Mouse (Mus musculus) hindlimb bud, embryonic 11.5 days (tissue): Measurements from ENCODE around the gene Ano7.
A peak's percentile ranks its signal among the peaks of the same experiment; 100 is the strongest.

Source experiments
- DNase-seq: peaks from one replicate; pipeline ENCODE4 v3.0.0-alpha.2; 2012; ENCODE audit warnings: low read depth, low spot score; ENCODE audit errors: extremely low spot score

Gene Ano7

DNA sequence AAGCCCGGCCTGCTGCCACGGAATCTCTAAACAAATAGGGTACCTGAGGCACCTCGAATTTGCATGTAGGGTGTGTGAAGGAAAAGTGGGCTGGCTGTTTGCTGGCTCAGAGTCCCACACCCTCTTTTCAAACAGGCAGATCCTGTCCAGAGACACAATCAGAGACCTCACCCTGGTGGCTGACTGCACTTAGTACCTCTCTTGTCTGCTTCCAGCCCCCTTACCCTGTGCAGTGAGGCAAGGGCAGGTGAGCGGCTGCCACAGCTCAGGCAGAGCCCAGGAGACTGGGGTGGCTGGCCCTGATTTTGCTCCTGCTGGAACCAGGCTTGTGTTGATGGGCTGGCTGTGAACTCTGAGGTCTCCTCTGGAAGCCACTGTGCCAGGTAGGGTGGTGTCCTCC lies at the start of gene Ano7:
Gene Ano7 (plus strand): TSS at position 266 of the 400 bp plus-strand sequence.
- DNase-seq = no peak

DNA sequence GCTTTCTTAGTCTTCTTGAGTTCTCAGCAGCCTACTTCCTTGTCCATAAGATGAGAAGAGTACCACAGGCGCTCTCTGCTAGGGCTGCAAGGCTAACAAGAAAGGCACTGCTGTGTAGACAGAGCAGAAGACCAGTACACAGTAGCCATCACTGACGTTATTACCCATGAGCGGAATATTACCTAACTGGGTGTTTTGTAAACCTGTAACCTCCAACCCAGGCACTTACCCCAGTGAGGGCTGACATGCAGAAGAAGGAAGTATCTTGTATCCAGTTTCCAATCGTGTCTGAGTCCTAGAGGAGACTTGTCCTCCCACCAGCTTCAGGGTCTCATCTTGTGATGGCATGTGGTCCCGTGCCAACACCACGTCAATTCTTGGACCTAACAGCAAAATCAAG lies 49.8 kb upstream of the Ano7 start:
- DNase-seq = no peak

DNA sequence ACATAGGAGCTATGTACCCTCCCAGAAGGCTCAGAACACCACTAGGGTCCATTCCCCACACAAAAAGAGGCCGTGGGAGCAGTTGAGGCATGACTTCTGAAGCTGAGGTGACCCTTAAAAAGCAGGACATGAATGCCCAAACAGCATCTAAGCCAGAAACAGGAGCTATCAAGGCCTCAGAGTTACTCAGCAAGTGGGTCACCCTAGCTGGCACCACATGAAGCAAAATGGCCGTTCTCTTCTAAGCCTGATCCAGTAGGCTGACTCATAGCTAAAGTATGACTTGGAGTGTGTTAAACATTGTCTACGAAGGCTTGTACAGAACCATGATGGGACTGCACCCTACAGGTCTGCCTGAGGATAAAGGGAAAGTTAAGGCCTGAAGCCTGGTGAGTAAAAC lies 47.3 kb upstream of the Ano7 start:
- DNase-seq = no peak

DNA sequence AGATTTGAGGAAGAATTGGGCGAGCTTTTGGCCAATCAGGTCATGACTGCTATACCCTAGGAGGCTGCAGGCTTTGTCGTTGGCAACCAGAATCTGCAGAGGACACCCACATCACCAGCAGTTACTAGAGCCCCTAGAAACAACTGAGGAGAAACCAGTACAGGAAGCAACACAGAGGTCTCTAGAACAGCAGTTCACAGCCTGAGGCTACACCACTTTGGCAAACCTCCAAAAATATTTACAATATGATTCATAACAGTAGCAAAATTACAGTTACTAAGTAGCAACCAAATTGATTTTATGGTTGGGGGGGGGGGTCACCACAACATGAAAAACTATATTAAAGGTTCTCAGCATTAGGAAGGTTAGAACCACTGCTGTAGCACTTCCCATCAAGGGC lies 39.1 kb upstream of the Ano7 start:
- no peak for DNase-seq

DNA sequence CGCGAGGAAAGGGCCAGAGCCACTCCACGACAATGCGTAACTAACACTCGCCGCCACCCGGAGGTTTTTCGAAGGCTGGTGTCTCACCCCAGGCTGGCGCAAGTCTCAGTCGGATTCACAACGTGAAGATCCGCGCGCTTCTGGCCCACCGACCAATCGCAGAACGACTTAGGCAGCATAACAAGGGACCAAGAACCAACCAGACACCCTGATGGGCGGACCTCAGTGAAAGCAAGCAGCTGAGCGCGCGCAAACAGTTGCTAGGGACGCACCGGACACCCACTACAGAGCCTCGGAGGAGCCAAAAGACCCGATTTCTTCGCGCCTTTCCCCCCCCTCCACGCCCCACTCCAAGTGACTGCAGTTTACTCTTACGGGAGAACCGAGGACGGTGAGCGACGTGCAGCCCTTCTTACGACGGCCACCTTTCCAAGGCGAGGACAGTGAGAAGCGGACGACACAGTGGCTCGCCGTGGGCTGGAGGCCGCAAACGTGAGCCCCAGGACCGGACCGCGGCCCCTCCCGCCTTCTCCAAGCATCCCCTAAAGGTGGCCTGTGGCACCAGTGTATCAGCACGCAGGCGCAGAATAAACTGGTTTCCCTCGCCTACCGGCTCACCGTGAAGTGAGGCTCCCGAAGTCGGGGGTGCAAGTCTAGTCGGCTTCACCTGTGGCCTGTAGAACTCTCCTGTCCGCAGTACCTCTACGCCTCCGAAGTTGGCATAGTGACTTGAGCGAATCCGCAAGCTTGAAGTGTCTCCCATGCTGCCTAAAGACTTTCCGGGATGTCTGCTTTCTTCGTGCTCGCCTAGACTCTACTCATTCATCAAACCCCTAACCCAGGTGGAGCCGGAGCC lies 30.9 kb upstream of the Ano7 start, which contains the start of the genes Ppp1r7 and Pask:
Gene Ppp1r7 (plus strand): TSS at position 207 of the 856 bp plus-strand sequence.
Gene Pask (minus strand): TSS at position 835 of the 856 bp plus-strand sequence.
- DNase-seq = peak; percentile 92

DNA sequence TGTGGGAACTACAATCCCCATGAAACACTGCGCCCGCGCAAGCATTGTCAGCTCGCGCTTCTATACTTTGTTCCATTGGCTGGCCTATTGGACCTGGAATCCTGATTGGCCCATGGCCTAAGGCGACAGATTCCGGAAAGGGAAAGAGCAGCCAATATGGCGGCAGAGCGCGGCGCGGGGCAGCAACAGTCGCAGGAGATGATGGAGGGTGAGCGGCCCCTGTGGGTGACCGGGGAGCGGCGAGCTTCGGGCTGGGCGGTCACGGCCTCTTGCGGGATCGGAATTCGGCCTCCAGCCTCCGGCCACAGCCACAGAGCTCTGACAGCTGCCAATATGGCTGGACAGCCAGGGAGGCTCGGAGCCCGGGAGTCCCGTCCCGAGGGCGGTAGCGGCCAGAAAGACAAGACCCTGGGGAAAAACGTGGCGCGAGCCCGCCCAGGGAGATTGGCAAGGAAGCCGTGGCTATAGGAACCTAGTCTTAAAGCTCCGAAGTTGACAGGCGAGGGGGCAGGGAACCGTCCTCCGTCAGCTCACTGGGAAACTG lies 30.2 kb upstream of the Ano7 start:
- DNase-seq = peak; percentile 91

DNA sequence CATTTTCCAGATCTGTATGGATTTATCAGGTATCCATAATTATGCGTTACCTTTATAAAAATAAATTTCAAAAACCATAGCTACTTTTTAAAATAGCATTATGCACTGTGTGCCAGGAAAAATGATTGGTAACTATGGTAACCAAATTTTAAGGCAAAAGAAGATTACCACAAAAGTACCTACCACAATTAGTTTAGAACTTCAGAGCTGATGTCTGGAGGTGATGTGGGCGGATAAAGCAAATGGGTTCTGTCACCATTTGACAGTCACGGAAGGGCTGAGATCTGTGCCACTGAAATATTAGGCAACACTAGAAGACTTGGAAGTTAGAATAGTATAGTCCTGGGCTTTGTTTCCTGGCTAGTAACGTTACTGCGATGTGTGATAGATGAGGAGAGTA lies 26.6 kb upstream of the Ano7 start:
- DNase-seq = no peak

DNA sequence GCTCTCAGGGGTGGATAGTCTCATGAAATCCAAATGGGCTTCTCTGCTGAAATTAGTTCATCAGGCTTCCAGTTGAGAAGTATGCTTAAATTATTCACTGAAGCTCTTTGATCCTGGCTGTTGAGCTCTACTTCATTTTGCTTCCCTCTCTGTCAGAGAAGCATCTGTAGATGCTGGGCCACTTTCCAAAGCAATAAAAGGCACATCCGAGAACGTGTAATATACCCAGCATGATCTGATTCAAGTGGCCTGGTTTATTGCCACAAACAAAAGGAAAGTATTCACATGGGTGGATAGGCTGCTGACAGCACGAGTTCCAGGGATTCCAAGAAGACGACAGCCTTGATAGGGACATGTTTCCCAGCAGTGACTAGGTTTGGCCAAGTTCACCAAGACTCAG lies 24.0 kb upstream of the Ano7 start:
- no peak for DNase-seq

DNA sequence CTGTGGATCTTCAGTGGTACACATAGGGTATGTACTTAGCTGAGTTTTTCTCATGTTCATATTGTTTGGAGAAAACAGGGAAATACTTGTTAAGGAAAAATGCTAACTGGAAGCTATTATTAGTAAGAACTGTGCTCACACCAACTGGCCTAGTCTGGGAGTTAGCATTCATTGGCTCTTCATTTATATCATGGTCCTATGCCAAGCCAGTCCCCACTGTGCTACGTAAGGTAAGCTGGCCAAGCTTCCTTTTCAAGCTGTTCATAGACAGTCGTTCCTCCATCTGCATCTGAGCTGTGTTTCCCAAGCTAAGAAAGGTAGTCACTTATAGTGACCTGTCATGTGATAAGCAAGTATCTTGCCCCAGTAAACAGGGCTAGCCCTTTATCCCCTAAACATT lies 21.0 kb upstream of the Ano7 start:
- DNase-seq = no peak

DNA sequence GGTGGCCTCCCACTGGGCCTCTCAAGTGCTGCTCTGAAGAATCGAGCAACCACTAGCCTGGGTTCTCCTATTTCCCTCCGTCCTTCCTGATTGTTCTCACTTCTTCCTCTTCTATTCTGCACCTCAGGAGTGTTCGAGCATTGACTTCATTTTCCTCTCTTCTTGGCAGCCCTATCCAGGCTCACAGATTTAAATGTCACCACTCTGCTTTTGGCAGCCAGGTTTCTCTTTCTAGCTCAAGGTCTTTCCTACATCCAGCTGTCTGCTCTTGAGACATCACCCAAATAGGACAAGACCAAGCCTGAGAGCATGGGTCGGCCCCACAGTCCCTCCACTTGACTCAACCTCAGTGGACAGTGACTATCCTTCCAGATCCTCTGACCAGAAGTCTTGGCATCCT lies 11.1 kb upstream of the Ano7 start:
- no peak for DNase-seq

DNA sequence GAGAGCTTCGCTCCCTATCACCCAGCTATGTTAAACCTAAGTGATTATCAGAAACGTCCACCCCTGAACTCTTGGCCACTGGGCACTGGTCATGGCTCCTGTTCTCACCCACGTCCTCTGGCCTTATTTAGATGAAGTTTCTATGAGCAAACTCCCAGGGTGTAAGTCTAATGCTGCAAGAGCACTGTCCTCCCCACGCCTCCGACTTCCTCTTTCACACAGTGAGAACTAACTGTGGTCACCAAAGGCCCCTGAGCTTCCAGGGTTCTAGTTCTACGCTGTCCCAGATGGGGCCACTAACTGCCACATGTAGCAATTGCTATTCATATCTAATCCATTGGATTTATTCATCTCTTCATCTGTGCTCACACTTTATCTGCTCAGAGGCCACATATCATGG lies 8.1 kb upstream of the Ano7 start:
- no peak for DNase-seq

DNA sequence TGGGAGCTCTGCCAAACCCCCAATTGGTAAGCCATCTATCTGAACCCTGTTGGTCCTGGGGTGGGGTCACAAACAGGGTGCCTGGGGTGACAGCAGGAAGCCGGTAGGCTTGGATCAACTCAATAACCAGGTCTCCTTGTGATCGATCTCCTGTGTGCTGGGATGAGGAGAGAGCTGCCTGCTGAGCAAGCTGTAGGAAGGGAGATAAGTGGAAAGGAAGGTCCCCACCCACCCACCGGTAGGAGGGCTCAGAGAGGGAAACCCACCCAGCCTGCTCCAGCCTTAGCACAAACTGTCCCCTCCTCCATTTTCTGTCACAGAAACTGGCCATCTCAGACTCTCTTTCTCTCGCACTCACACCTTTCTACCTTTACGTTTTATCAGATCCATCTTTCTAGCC lies 3.6 kb downstream of the Ano7 start:
- no peak for DNase-seq

DNA sequence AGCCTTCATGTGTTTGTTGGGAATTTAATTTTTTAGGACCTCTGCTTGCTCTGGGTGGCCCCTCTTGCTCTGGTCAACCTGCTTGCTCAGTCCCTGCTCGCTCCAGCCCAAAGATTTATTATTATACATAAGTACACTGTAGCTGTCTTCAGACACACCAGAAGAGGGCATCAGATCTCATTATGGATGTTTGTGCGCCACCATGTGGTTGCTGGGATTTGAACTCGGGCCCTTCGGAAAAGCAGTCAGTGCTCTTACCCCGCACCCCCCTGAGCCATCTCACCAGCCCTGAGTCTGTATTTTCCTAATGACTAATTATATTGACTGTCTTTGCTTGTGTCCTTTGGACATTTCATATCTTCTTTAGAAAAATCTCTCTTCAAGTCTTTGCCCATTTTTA lies 5.4 kb downstream of the Ano7 start:
- DNase-seq = no peak

DNA sequence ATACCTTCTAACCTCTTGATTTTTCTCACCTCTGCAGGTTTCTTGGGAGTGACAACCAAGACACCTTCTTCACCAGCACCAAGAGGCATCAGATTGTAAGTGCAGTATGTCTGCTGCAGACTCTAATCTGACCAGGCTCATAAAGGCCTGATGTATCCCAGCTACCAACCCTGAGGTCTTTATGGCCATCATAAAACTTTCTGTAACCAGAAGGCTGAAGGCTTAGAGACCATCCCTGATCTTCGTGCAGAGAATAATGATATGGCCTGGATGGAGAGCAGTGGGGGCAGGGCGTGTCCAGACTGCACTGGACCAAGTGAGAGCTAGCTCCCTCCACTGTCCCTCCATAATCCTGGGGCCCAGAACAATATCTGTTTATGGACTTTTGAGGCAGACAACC lies 13.5 kb downstream of the Ano7 start:
- no peak for DNase-seq

DNA sequence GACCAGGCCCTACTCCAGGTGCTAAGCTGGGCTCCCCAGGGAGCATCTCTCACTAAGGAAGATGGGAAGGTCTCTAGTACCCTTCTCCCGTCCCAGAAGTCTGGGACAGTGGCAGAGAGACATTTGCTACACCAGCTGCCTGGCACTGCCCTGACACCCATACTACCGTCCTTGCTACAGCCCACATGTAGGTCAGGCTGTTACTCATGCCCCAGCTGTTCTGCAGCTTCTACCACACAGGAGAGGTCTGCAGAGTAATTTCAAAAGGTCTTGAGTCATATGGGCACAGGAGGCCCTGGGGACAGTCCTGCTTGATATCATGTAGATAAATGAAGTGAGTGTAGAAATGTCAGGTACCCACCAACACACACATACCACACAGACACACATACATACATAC lies 15.2 kb downstream of the Ano7 start:
- no peak for DNase-seq

DNA sequence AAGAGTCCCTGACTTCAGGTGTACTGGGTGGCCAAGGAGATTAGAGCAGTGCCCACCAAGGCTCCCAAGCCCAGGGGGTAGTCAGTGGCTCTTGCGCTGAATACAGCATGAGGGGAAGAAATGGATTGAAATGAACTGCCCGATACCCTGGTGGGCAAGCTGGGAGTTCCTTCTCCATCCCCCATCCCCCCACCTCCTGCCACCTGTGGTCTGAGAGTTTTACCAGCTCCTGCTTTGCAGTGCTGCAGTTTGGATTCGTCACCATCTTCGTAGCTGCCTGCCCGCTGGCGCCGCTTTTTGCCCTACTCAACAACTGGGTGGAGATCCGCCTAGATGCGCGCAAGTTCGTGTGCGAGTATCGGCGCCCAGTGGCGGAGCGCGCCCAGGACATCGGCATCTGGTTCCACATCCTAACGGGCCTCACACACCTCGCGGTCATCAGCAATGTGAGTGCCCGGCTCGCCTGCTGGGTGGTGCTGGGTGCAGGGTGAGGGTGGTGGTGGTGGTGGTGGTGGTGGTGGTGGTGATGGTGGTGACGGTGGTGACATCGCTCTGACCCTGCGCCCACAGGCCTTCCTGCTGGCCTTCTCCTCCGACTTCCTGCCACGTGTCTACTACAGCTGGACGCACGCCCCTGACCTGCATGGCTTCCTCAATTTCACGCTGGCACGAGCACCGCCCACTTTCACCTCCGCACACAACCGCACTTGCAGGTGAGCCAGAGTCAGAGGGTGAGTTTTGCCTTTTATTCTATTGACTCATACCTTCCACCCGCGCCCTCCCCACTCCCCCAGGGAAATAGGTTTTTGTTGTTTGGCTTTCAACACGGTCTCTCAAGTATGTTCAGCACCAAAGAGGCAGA lies 27.7 kb downstream of the Ano7 start:
- DNase-seq = no peak

DNA sequence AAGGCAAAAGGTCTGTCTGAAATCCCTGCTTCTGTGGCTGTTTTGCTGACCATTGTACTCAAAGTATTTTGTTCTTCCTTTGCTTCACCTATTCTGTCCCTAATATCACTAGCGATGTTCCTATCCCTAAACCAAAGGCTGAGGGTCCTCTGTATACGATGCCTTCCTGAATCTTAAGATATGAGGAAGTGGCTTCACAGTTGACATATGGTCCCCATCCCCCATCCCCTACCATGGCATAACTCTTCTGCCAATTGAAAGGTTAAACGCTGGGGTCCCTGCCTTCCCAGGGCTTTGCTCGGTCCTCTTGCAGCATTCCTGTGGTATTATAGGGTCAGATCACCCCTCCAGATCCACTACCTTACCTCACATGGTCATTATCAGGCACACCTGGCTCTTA lies 29.7 kb downstream of the Ano7 start:
- no peak for DNase-seq

DNA sequence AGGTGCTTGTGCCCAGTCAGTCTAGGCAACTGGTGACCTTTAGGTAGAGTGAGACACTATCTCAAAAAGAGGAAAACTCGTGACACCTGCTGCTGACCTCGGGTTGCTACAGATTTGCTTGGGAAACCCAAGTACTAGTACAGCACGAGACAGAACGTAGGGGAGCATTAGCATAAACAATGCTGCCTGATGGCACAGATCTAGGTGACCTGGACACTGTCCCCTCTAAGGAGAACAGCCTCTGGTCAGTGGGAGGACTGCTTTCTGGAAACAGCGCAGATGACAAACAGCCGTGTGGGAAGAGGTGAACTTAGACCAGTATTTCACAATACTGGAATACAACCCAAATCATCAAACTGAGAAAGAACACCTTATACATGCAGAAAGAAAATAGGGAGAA lies 58.4 kb downstream of the Ano7 start:
- no peak for DNase-seq

DNA sequence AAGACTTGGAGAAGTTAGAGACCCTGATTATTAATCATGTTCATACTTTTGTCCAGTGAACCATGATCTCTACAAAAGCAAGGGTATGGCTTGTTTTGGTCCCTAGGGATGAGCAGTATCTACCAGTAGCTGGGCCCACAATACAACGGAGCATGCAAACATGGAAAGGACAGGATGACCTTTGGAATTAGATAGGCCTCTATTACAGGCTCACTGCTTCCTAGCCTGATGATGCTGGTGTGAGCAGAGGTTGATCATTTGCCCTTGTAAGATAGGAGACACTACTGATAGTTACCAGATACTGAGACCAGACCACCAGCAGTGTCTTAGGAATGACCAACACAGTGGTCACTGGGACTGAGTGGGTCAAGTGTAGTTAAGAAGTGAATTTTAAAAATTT lies 65.6 kb downstream of the Ano7 start:
- no peak for DNase-seq

DNA sequence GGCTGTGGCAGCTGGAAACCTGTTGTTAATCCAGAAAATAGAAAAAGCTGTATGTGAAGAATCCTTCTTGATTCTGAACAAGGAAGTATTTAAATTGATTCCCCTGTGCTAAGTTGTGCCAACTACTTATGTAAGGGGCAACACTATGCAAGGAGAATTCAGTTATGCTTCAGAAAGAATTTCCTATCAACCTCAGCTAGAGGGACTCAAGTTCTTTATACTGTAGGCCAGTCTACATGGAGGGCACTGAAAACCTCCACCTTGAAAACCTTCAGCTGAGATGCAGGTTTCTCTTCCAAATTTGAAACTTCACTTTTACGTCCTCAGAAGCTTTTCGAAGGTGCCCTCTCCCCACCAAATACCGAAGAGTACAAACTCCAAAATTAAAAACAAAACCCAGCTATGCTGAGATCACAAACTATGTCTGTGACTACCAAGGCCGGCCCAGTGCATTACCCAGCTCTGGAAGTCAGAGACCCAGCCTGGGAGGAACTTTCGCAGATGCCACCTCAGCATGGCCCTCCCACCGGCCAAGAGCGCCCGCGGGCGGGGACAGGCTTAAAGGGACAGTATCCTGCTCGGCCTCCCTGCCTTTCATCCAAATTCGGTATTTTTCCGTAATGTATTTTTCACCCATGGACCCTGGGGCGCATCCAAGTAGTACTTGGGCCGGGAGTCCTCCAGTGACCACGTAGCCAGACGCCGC lies 70.8 kb downstream of the Ano7 start:
- peak; percentile 26 for DNase-seq
